25 mouse cellular contexts compared by ENCODE assay signal in the genomic region with DNA sequence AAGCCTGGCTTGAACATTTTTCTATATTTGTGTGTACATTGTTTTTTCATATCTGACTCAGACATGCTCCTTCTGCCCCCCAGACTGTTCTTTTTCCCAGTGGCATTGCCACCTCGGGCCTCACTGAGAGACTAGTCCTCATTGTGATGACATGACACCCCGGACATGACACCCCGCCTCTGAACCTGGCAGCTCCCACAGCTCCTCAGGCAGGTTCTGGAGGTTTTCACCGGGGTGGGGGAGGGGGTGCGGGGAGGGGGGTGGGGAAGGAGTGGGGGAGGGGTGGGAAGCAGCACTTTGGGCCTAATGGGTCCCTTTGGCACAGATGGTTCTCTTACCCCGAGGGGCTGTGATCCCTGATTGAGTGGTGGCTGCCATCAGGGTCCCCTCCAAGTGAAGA. TPM values are rescaled to one million over a fixed set of nuclear protein-coding genes. Genes with fewer than 3 reads are reported as not detected.
A peak's percentile ranks its signal among the peaks of the same experiment; 100 is the strongest.
DNase-seq lines count a peak whose midpoint lies in the region; ATAC-seq and TF ChIP-seq lines count a peak whose summit lies in the region.
"Had no signal": no experiment of that assay in that cellular context is flagged by ENCODE, and none has a peak within 500 bp of the region (broad histone marks: within the 10 kb centered on the region; RNA-seq: fewer than 3 reads in every experiment).

No protein-coding gene starts in this region.

- no peak overlapping the region for H3K4me3 ChIP-seq in stomach, postnatal 0 days (ENCODE audit: low read depth, low read length)
- H3K4me3 ChIP-seq: embryonic facial prominence, embryonic 12.5 days; forebrain, embryonic 12.5 days; heart, embryonic 10.5 days; limb, embryonic 15.5 days; lung, embryonic 15.5 days; myocyte; stomach, embryonic 15.5 days had no signal

- H3K4me2 ChIP-seq in stomach, postnatal 0 days (replicated peaks; ENCODE audit: low read depth), result no peak overlapping the region
- H3K4me2 ChIP-seq: embryonic facial prominence, embryonic 12.5 days; forebrain, embryonic 12.5 days; limb, embryonic 15.5 days; lung, embryonic 15.5 days; stomach, embryonic 15.5 days had no signal

- TF ChIP-seq CTCF in stomach, postnatal 0 days (IDR thresholded peaks at IDR 0.05; ENCODE audit: low read depth), result no peak

- H3K9me3 ChIP-seq in stomach, postnatal 0 days (ENCODE audit: control insufficient read depth, low read length), result no peaks in the 10 kb centered on the region
- H3K9me3 ChIP-seq: embryonic facial prominence, embryonic 12.5 days; forebrain, embryonic 12.5 days; heart, embryonic 10.5 days; limb, embryonic 15.5 days; lung, embryonic 15.5 days; stomach, embryonic 15.5 days had no signal

- ATAC-seq in stomach, postnatal 0 days (ENCODE audit: low FRiP score, low TSS enrichment), result no peak
- ATAC-seq: midbrain, embryonic 16.5 days had no signal

- 0 out of 2 replicates have a peak overlapping the region, but pooled peaks have one; percentile 30 for H3K27ac ChIP-seq in stomach, postnatal 0 days (replicated peaks)
- H3K27ac ChIP-seq: embryonic facial prominence, embryonic 12.5 days; forebrain, embryonic 12.5 days; heart, embryonic 10.5 days; kidney, postnatal 0 days; limb, embryonic 15.5 days; liver, embryonic 14.5 days; lung, embryonic 15.5 days; macrophage; stomach, embryonic 15.5 days had no signal

- 42% methylated on average over 6 of the region's 6 CpGs for WGBS in stomach, postnatal 0 days

- H3K4me1 ChIP-seq in stomach, postnatal 0 days (replicated peaks; ENCODE audit: control insufficient read depth, insufficient read depth), result no peaks in the 10 kb centered on the region
- H3K4me1 ChIP-seq: embryonic facial prominence, embryonic 12.5 days; forebrain, embryonic 12.5 days; limb, embryonic 15.5 days had no signal

- TF ChIP-seq EP300 in stomach, postnatal 0 days (optimal IDR thresholded peaks at IDR 0.05), result no peak

- no peak overlapping the region for H3K9ac ChIP-seq in stomach, postnatal 0 days (ENCODE audit: low read length)
- H3K9ac ChIP-seq: embryonic facial prominence, embryonic 12.5 days; forebrain, embryonic 12.5 days; limb, embryonic 15.5 days; liver, embryonic 14.5 days; lung, embryonic 15.5 days; stomach, embryonic 15.5 days had no signal

- H3K27me3 ChIP-seq in stomach, postnatal 0 days (ENCODE audit: control insufficient read depth, insufficient read depth, low read length), result no peaks in the 10 kb centered on the region
- H3K27me3 ChIP-seq: stomach, embryonic 15.5 days had no signal

- H3K36me3 ChIP-seq in stomach, postnatal 0 days (ENCODE audit: control insufficient read depth, insufficient read depth, low read length), result no peaks in the 10 kb centered on the region
- H3K36me3 ChIP-seq: embryonic facial prominence, embryonic 12.5 days; forebrain, embryonic 12.5 days; heart, embryonic 10.5 days; limb, embryonic 15.5 days; lung, embryonic 15.5 days; stomach, embryonic 15.5 days had no signal

- peak; percentile 20 for DNase-seq in cerebellum, adult 11-12 months
- no peak for DNase-seq in cerebellum, postnatal 25 days
- peak; percentile 4 to 14 for DNase-seq in gastrocnemius, postnatal 4 days (ENCODE audit: low spot score in 2 of 2)
- no peak for DNase-seq in gastrocnemius, adult 8-10 months (ENCODE audit: low spot score in 2 of 2)
- peak; percentile 2 for DNase-seq in thymus, postnatal 14 days
- no peak for DNase-seq in thymus, adult 18-20 months
- DNase-seq in stomach, postnatal 0 days (ENCODE audit: low spot score), result no peak
- DNase-seq in heart, adult 9 months (ENCODE audit: low spot score in 2 of 2), result no peak
- DNase-seq: adrenal gland, postnatal 14 days; gastrocnemius, postnatal 14 days; kidney, adult 2 months; left cerebral cortex, postnatal 4 days; right cerebral cortex, adult 18-20 months; right cerebral cortex, postnatal 4 days had no signal

RNA-seq across cellular contexts. Expression of a gene that starts 8.5 kb away (rescaled TPM):
- under 1 TPM; 0.80 to 0.81 TPM for total RNA-seq in gastrocnemius, postnatal 4 days (2021)
- total RNA-seq in gastrocnemius, adult 8-10 months (2022), result under 1 TPM in 3 of 4 experiments, not detected in 1; 0.22 to 0.61 (median 0.27) TPM
- polyA plus RNA-seq in stomach, postnatal 0 days (2015; fragmentation: Nextera tagmentation; extraction: Ambion mirVana), result 16.7 and 17.2 TPM in 2 replicates

RNA-seq across cellular contexts. Expression of a gene that starts 56.5 kb away (rescaled TPM):
- total RNA-seq in gastrocnemius, postnatal 4 days (2021), result 1 to 10 TPM; 1.6 to 1.8 TPM
- under 1 TPM; 0.29 to 0.58 (median 0.37) TPM for total RNA-seq in gastrocnemius, adult 8-10 months (2022)
- 2.7 and 3.4 TPM in 2 replicates for polyA plus RNA-seq in stomach, postnatal 0 days (2015; fragmentation: Nextera tagmentation; extraction: Ambion mirVana)

RNA-seq across cellular contexts. Expression of a gene that starts 57.5 kb away (rescaled TPM):
- 1 to 10 TPM; 1.5 to 3.1 TPM for total RNA-seq in gastrocnemius, postnatal 4 days (2021)
- total RNA-seq in gastrocnemius, adult 8-10 months (2022), result under 1 TPM in 3 of 4 experiments, not detected in 1; 0.58 to 0.77 (median 0.62) TPM
- polyA plus RNA-seq in stomach, postnatal 0 days (2015; fragmentation: Nextera tagmentation; extraction: Ambion mirVana), result 4.0 and 4.5 TPM in 2 replicates

Comparison
In these comparisons a context has a peak if more than half of its experiments do, and no peak if none do; other contexts are left out.
1. DNase-seq: peak in cerebellum, adult 11-12 months (single experiment), gastrocnemius, postnatal 4 days (2 of 2) and thymus, postnatal 14 days (single experiment); none in cerebellum, postnatal 25 days (0 of 2), gastrocnemius, adult 8-10 months (0 of 2), thymus, adult 18-20 months (0 of 2), stomach, postnatal 0 days (single experiment) and heart, adult 9 months (0 of 2).